Mouse (Mus musculus): ENCODE results near the gene Zfp865.
"Not testable (repeated sequence)": the region's sequence is repeated elsewhere in the genome, so short reads cannot be mapped to it uniquely, and the experiment has no call there.

Zfp865 gene

DNA sequence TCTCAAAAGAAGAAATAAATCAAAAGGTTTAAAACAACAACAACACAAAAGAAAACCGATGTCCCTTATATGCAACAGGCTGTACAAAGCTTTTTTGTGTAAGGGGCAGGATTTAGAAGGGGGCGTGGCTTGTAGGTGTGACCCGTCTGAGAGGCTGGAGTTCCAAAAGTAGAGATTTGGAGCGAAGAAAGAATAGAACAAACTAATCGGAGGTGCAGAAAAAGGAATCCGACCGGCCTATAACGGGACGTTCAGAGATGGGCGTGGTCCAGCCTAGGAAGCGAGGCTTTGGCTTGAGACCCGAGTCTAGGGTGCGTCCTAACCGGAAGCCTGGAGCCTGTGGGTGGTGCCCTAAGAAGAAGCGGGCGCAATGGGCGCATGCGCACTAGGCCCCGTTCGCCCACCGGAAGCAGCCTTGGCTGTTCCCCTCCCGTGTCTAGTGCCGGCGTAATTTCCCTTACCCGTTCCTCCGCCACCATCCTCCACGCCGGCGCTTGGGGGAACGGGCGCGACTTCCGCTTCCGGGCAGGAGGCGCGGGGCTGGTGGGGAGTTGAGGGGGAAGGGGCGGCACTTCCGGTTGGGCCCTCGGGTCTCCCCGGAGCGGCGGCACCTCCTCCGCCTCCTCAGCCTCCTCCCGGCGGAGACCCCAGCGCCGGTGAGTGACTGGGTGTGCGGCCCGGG, at the start of gene Zfp865, which contains the start of gene Ccdc106:
Zfp865 (plus strand) TSS at position 377 of the 682 bp plus-strand sequence.
Ccdc106 (plus strand) TSS at position 554 of the 682 bp plus-strand sequence.
- peak; percentile 99 for DNase-seq (ENCODE audit: low spot score in 2 of 2)

- no peak for DNase-seq (ENCODE audit: low spot score in 2 of 2)
Measured at GRCm38 (mm10) chr7:4971068-4971467, 49.1 kb upstream of the Zfp865 start, which contains the start of gene Sbk3. TSS of gene Sbk3 (minus strand) at chr7:4971168.

DNA sequence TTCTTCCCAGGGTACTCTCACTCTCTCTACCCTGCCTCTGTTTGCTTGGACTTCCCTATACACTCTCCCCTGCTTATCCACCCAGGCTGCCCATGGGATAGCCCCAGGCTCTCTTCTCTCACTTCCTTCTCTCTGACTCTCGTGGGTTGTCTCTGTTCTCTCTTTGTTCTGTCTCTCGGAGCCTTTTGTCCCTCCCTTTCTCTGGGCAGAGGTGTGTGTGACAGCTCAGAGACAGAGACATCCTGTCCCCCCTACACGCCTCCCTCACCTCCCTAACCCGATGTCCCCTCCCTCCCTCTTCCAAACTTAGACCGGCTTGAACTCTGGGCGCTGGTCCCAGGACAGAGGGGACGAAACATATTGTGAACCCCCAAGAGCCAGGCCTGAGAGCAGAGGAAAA, 48.5 kb upstream of the Zfp865 start:
- DNase-seq (ENCODE audit: low spot score in 2 of 2), result no peak

DNA sequence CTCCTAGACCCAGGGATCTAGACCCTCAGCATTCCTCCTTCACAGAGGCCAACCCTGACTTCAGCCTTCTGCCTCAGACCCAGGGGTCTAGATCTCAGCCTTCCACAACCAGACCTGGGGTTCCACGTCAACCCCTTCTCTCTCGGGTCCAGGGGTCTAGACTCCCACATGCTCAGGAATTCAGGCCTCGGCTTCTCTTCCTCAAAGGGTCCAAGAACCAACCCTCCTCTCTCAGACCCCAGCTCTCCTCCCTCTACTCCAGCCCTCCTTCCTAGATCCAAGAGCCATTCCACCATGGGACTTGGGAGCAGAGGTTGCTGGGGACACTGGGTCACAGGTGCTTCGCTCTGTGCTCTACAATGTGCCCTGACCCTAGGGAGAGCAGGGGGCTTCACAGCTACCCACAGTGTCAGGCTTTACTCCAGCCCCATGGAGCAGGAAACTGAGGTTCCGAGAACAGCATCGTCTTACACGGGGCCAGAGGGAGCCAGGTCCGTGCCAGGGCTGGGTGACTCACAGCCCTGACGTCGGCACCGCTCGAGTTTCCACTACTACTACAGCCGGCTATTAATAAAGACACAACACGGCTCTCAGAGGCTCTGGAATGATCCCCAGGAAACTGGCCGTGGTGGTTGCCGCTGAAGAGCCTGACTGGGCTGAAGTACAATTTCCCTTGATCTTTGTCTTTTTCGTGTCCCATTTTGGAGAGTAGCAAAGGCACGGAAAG, 47.7 kb upstream of the Zfp865 start:
- DNase-seq (ENCODE audit: low spot score in 2 of 2), result no peak

DNA sequence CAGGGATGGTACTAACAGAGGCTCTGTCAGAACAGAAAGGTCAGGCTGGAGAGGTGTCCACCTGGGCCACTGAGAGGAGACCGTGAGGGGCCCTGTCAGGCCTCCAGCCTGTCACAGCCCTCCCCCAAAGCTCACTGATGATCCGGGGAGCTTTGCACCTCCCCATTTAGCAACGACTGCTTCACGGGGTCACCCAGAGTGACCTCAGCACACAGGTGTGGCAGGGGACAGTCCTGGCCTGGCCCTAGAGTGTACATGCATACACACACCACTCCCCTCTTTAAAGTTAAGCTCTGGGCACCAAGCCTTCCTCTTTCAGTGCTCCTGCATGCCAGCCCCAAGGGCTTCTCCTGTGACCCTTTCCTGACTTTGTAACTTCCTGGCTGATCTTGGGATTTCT, 44.7 kb upstream of the Zfp865 start:
- no peak for DNase-seq (ENCODE audit: low spot score in 2 of 2)

GRCm38 (mm10) chr7:4976832-4977231, 43.3 kb upstream of the Zfp865 start:
- DNase-seq (ENCODE audit: low spot score in 2 of 2), result no peak

GRCm38 (mm10) chr7:4988250-4988649, 31.9 kb upstream of the Zfp865 start:
- no peak for DNase-seq (ENCODE audit: low spot score in 2 of 2)

GRCm38 (mm10) chr7:4993347-4993998, 26.7 kb upstream of the Zfp865 start:
- no peak for DNase-seq (ENCODE audit: low spot score in 2 of 2)

- DNase-seq (ENCODE audit: low spot score in 2 of 2), result no peak
Measured at GRCm38 (mm10) chr7:4993999-4994788, 26.0 kb upstream of the Zfp865 start.

DNA sequence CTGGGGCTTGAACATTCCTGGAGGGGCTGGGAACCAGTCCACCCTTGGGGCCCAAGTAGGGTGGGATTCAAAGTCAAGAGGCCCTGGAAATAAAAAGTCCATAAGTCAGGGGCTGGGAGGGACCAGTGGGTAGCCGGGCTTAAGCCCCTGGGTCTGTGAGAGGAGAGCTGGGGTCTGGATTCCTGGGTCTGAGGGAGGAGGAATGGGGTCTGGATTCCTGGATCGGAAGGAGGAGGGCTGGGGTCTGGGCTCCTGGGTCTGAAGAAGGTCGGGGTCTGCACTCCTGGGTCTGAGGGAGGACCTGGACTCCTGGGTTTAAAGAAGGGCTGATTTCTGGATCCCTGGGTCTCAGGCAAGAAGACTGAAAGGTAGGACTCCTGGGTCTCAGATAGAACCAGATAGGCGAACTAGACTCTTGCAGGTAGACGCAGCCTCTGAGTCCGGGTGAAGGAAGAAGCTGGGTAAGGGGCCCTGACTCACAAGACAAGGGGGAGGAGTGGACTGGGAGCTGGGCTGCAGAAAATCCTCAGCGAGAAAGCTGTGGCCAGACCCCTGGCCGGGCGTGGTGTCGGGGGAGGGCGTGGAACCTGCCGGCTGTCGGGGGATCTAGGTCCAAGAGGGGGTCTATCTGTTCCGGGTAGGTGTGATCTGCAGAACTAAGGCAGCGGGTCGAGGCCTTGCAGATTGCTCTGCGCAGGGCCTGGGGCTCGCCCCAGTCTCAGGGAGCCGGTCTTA, 24.7 kb upstream of the Zfp865 start:
- DNase-seq (ENCODE audit: low spot score in 2 of 2), result no peak

DNA sequence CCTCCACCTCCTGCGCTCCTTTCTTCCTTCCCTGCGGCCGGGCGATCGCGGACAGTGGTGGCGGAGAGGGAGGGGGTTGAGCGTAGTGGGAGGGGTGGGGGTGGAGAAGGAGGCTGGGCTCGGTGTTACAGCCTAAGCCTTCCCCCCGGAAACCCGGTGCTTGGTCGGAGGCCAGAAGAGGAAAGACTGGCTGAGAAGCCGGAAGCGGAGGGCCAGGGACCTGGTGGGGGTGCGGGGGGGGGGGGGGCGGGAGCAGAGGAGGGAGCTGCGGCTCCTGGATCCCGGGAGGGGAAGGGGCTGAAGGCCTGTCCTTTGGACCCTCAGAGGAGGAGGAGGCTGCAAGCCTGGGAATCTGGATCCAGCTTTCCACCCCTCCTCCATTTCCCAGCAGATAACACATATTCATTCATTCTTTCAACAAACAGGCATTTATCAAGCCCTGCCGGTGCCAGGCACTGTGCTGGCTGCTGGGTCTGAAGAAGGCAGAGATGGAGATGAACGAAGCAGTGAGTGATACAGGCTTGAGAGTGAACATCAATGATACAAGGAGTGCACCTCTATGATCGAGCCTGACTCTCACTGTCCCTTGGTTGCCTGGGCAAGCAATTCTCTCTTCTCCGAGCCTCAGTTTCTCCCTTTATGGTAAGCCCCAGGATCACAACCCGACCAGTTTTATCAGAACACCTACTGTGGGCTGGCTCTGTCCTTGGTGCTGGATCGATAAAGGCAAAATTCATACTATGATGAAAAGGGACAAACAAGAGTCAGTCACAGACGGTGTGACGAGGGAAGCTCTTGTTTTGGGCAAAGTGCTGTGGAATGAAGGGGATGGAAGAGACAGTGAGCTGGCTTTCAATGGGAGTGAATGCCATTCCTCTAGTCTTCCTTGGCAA, 23.9 kb upstream of the Zfp865 start, which contains the start of gene Zfp579:
Zfp579 (minus strand) TSS at position 156 of the 893 bp plus-strand sequence.
- DNase-seq (ENCODE audit: low spot score in 2 of 2), result peak; percentile 95 to 97

DNA sequence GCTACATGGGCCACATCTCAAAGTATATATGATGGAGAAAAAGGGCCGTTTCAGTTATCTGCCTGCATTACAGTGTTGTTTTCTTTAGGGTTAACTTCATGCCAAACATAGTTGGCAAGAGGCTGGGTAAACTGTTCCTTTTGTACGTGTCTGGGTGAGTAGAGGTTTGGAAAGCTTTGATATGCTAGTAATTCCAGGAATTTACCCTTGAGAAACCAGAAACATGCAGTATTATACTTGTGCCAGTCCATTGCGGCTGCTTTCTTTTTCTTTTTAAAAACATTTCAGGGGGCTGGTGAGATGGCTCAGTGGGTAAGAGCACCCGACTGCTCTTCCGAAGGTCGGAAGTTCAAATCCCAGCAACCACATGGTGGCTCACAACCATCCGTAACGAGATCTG, 23.2 kb upstream of the Zfp865 start:
- no peak for DNase-seq (ENCODE audit: low spot score in 2 of 2)

DNA sequence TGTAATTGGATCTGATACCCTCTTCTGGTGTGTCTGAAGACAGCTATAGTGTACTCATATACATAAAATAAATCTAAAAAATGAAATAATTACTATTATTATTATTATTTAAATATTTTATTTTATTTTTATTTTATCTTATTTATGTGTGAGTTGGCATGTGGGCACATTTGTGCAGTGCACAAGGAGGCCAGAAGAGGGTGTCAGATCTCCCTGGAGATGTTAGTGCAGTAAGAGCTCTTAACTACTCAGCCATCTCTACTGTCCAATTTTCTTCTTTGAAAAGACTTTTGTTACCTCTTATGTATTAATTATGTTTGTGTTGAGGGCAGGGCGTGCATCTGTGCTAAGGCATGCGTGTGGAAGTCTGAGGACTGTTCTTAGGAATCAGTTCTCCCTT, 20.3 kb upstream of the Zfp865 start:
- DNase-seq (ENCODE audit: low spot score in 2 of 2), result no peak

GRCm38 (mm10) chr7:5002876-5003275, 17.3 kb upstream of the Zfp865 start:
- DNase-seq (ENCODE audit: low spot score in 2 of 2), result not testable (repeated sequence)

DNA sequence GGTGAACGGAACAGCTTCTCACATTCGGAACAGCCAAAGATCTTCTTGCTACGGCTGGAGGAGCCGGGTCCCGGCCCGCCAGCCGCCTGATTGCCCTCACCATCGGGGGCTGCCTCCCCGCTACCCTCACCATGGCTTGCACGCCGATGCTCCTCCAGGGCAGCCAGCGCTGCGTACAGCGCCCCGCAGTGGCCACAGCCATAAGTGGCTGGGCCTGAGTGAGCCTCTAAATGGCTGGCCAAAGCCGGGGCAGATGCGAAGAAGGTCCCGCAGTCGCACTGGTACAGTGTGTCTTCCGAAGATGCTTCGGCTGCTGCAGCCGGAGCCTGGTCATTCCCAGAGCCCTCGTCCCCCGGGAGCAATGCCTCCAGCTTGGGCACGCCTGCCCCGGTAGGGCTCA, 11.9 kb upstream of the Zfp865 start:
- DNase-seq (ENCODE audit: low spot score in 2 of 2), result no peak

DNA sequence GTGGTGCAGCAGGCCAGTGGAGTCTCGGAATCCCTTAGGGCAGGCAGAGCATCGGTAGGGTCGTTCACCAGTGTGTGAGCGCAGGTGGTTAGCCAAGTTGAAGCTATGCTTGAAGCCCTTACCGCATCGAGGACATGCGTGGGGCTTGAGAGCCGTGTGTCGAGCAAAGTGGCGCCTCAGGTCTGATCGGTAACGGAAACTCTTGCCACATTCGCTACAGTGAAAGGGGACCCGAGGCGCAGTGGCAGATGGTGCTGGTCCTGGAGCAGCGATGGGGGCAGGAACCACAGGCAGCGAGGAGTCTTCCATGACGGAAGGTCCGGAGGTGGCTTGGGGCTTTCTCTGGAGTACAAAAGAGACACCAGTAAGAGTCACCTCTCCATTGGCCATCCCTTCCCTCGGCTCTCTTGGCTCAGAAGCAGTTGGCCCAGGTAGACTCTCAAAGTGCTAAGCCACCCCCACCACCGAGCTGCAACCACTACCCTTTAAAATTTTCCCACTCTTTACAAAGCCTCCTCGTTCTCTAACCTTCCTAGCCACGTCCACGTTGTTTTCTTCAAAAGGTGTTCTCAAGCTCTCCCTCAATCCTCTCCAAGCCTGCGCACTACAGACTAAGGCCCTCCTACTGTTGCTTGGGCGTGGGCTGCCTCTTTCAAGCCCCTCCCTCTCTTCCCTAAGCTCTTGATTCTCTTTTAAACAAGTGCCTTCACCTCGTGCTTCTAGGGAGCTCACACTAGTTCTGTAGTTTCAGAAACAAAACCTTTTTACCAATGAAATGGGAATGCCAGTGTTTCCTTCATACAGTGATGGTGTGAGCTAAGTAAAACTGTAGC, 7.3 kb upstream of the Zfp865 start:
- DNase-seq (ENCODE audit: low spot score in 2 of 2), result peak in 1 of 2 experiments; percentile 42

DNA sequence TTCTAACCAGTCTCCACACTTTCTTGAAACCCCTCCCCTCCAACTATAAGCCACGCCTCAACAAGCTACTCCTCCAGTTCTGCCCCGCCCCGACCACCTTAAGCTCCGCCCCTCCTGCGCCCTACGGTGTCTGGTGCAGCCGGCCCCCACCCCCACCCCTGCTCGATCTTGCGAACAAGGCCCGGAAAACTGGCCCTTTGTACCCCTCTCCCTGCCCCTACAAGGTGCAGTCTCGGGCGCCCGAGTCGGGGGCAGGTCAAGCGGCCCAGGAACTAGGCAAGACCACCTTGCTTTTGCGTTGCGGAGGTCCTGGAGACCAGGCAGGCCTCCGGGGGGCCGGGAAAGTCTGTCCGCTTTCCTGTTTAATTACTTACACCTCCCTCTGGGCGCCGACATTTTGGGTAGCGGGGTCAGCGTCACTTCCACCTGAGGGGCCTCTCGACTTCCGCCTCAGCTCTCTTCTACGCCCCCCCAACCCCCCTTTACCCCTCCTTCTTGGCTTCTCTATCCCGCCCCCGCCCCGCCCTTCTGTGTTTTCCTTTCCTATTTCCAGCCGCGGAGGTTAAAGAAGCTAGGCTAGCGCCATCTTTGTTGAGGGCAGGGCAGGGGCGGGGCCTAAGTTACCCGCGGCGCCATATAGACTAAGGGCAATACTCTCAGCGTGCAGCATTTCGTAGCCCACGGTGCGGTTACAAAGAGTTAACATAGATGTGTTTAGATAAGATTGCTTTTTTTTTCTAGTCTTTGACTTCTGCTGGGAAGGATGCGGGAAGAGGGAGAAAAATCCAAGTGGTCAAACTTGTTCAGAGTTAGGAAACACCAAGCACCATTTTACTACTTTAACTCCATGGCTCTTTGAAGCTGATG, 5.7 kb upstream of the Zfp865 start, which contains the start of the genes Zfp524 and Fiz1:
Zfp524 (plus strand) TSS at position 165 of the 867 bp plus-strand sequence.
Fiz1 (minus strand) TSS at position 447 of the 867 bp plus-strand sequence.
- peak; percentile 97 for DNase-seq (ENCODE audit: low spot score in 2 of 2)

Measured in right cerebral cortex, postnatal 10 days (tissue).